Mouse (Mus musculus): Measurements from ENCODE around the gene Emc10. TPM values are rescaled to one million over a fixed set of nuclear protein-coding genes. Genes with fewer than 3 reads are reported as not detected.

The Emc10 gene
- total RNA-seq (2021) = 10 to 100 TPM; 41.4 to 53.2 TPM
- long read RNA-seq, experiment 1, transcript Emc10-202 (7 exons, 1,872 nt) = major isoform, 76 of 101 reads
- long read RNA-seq, experiment 1, transcript Emc10-201 (8 exons, 1,662 nt) = minor isoform, 10 of 101 reads
- long read RNA-seq, experiment 1, partial matches to known transcripts = 4 of 101 reads
- long read RNA-seq, experiment 1, other reads (novel, unspliced or antisense) = 11 of 101 reads
- long read RNA-seq, experiment 2, transcript Emc10-202 (7 exons, 1,872 nt) = major isoform, 96 of 133 reads
- long read RNA-seq, experiment 2, transcript Emc10-201 (8 exons, 1,662 nt) = minor isoform, 21 of 133 reads
- long read RNA-seq, experiment 2, partial matches to known transcripts = 4 of 133 reads
- long read RNA-seq, experiment 2, other reads (novel, unspliced or antisense) = 11 of 133 reads

DNA sequence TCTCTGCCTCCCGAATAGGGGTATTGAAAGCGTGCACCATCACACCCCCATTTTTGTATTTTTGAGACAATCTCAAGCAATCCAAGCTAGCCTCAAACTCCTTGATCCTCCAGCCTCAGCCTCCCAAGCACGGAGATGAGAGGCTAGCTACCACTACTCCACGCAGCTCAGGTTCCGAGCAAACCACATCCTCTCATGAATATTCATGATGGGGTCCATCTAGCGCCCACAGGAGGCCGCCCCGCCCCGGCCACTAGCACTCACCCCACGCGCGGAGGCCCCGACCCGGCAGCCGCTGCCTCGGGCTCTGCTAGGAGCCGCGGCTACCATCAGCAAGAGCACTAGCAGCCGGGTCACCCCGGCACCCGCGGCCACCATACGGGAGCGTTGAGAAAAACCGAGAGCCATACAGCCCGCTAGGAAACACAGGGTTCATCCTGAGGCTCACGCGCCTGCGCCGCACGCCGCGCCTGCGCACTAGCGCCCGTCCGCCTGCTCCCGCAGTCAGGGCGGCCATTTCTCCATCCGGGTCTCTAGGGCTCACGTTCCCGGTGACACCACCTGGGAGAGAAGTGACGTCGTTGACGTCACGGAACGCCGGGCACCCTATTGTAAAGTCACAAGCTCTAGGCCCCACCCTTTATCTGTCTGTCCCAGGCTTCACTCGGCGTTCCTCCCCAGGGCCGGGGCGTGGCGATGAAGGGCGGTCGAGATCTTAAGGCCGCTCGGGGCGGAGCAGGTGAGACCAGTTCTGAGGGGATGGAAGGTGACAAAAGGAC lies at the start of gene Emc10, which contains the start of gene Fam71e1:
Gene Emc10 (minus strand): TSS at position 538 of the 779 bp plus-strand sequence.
Gene Fam71e1 (plus strand): TSS at position 590 of the 779 bp plus-strand sequence.
- DNase-seq = peak; percentile 94

- DNase-seq = no peak
Measured at GRCm38 (mm10) chr7:44543071-44543470, 46.7 kb upstream of the Emc10 start.

- no peak for DNase-seq
Measured at GRCm38 (mm10) chr7:44542555-44542954, 46.2 kb upstream of the Emc10 start.

- DNase-seq = no peak
Measured at GRCm38 (mm10) chr7:44538756-44539624, 42.7 kb upstream of the Emc10 start.

- no peak for DNase-seq
Measured at GRCm38 (mm10) chr7:44537496-44537895, 41.2 kb upstream of the Emc10 start.

GRCm38 (mm10) chr7:44537009-44537408 lies 40.7 kb upstream of the Emc10 start:
- DNase-seq = no peak

- no peak for DNase-seq
Measured at GRCm38 (mm10) chr7:44536590-44536968, 40.2 kb upstream of the Emc10 start.

- no peak for DNase-seq
Measured at GRCm38 (mm10) chr7:44535657-44536589, 39.6 kb upstream of the Emc10 start.

DNA sequence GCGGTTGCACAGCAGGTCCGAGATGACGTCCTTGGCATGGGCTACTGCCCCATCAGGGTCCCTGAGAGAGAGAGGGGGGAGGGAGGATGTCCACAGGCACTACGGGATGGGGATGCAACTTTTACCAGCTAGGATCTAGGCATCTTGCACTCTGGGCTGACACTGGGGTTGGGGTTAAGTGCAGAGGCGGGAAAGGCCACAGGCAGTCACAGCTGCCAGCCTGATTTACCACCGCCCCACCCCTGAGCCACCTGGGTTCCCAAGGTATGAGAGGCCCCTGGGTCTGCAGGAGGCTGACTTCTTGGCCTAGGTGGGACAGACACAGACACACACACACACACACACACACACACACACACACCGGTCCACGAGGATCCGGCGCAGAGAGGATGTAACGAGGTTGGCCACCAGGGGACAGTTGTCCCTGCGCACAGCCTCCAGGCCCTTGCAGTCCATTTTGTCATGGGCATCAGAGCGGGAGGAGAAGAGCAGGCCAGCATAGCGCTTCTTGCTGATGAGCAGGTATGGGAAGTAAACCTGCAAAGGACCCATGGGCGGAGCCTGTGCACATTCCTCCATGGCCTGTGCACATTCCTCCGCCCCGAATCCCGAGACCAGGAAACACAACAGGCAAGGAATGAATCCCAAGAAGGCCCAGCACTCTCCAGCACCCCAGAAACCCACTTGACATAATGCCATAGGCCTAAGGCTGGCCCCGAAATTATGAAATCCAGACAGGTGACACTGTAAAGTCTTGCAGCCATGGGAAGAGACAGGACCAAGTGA lies 38.5 kb upstream of the Emc10 start:
- DNase-seq = no peak

- no peak for DNase-seq
Measured at GRCm38 (mm10) chr7:44534242-44534641, 37.9 kb upstream of the Emc10 start.

DNA sequence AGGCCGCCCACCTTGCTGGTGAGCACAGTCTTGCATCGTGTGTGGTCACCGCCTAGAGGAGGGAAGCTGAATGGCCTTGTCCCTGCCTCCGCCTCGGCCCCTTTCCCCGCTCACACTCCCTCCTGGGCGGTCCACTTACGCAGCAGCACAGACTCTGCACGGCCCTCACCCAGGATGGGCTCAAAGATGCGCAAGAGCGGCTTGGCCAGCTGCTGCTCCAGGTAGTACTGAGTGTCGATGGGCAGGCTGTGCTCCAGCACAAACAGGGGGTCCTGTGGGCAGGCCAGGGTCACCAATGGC lies 37.4 kb upstream of the Emc10 start:
- DNase-seq = no peak

GRCm38 (mm10) chr7:44532918-44533745 lies 36.8 kb upstream of the Emc10 start:
- DNase-seq = no peak

DNA sequence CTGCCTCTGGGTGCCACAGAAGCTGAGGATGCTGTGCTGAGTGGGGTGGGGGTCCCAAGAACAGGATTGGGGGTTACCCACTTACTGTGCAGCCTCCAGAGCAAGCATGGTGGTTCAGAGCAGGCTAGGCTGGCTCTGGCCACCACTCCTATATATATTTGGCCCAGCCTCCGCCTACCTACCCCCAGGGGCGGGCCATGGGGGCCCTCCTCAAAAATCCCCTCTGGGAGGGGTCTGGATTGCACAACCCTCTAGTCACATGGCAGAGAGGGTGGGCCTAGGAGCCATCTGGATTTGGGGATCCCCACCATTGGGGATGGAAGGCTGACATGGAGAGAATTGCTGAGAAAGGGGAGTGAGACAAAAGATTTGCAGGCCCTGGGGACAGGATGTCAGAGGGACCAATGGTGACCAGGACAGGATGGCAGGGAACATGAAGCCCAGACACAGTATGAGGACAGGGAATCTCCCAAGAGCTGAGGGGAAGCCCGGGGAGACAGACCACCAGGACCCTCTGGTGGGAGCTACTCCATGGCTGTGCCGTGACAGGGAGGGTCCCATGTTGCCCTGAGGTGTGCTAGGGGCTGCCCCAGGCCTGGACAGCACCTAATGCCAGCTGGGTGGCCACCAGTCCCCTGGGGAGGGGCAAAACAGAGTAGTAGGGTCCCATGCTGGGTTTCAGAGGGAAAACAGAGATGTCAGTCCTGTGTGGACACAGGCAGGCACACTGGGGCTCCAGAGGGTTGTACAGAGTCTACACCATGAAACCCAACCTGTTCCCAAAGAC lies 35.8 kb upstream of the Emc10 start, which contains the start of gene Spib:
Gene Spib (minus strand): TSS at position 126 of the 787 bp plus-strand sequence.
- DNase-seq = no peak

DNA sequence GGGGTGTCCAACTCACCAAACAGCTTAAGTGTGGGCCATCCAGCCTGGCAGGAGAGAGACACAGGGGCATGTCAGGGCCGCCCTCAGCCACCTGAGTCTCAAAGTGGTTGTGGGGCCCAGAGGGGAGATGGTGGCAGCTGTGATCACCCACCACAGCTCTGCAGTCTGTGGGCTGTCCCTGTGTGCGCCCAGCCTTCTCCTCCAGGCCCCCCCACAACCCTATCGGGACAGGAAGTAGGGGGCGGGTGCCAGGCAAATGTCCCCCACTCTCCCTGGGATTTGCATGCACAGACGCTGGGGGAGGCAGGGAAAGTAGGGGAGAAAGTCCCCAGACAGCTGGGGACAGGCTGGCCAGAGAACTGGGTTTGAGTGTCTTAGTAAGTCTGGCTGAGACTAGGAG lies 34.9 kb upstream of the Emc10 start:
- no peak for DNase-seq

DNA sequence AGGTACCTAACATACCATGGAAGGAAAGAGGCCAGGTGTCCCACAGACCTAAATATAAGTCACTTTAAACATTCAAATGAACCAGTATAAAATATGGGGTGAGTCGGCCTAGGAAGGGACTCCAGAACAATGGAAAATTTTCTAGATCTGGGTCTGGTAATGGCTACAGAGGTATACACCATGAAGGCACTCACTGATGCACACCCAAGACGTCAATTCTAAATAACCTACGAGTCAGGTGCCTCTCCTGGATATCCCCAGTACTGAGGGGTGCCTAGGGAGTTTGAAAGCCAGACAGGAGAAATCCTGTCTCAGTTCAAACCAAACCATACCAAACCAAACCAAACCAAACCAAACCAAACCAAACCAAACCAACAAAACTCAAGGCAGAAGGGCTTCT lies 34.2 kb upstream of the Emc10 start:
- no peak for DNase-seq

- DNase-seq = no peak
Measured at GRCm38 (mm10) chr7:44529518-44529917, 33.2 kb upstream of the Emc10 start.

- peak; percentile 88 for DNase-seq
Measured at GRCm38 (mm10) chr7:44527483-44528398, 31.4 kb upstream of the Emc10 start.
